Mouse (Mus musculus) hindbrain, postnatal 0 days (tissue): Measurements from ENCODE around the gene Ints1. TPM values are rescaled to one million over a fixed set of nuclear protein-coding genes. Genes with fewer than 3 reads are reported as not detected.
A peak's percentile ranks its signal among the peaks of the same experiment; 100 is the strongest.

ENCODE experiments used
- ATAC-seq: fragments of 200-750 bp; cut with Nextera tagmentation; 2 replicates; pipeline ENCODE4 v1.8.0; 2017; ENCODE audit warnings: mild to moderate bottlenecking, moderate TSS enrichment, moderate library complexity
- DNase-seq: peaks from one replicate; pipeline ENCODE4 v3.0.0-alpha.2; 2015; ENCODE audit warnings: low spot score
- H3K27ac ChIP-seq: fragments of 300-500 bp; sonication (generic); 2 replicates; pipeline ENCODE4 v1.5.1; 2014; ENCODE audit warnings: mild to moderate bottlenecking
- H3K27me3 ChIP-seq: fragments of 300-500 bp; sonication (generic); 2 replicates; pipeline ENCODE4 v1.6.1; 2014; ENCODE audit warnings: low read length, mixed read lengths; ENCODE audit not compliant: insufficient read depth
- H3K36me3 ChIP-seq: fragments of 300-500 bp; sonication (generic); 2 replicates; pipeline ENCODE4 v1.6.1; 2014; ENCODE audit warnings: low read length, mixed read lengths; ENCODE audit not compliant: insufficient read depth
- H3K4me1 ChIP-seq: fragments of 300-500 bp; sonication (generic); 2 replicates; pipeline ENCODE4 v1.6.1; 2014; ENCODE audit warnings: antibody characterized with exemption, low read length, mixed read lengths; ENCODE audit not compliant: insufficient read depth
- H3K4me2 ChIP-seq: fragments of 300-500 bp; sonication (generic); 2 replicates; pipeline ENCODE4 v1.6.1; 2014; ENCODE audit warnings: low read depth, mild to moderate bottlenecking, low read length, moderate library complexity, mixed read lengths
- H3K4me3 ChIP-seq: fragments of 300-500 bp; sonication (generic); 2 replicates; pipeline ENCODE4 v1.5.1; 2014; ENCODE audit warnings: low read length
- H3K9ac ChIP-seq: fragments of 300-500 bp; sonication (generic); replicated peaks from 2 replicates; pipeline ENCODE4 v1.6.1; 2014; ENCODE audit warnings: mild to moderate bottlenecking, low read length, moderate library complexity, mixed read lengths
- H3K9me3 ChIP-seq: fragments of 300-500 bp; sonication (generic); 2 replicates; pipeline ENCODE4 v1.6.1; 2016; ENCODE audit warnings: low read length, mixed read lengths
- CTCF ChIP-seq: IDR thresholded peaks from 2 replicates; pipeline ENCODE4 v1.5.1; 2016; ENCODE audit warnings: antibody characterized with exemption, control low read depth, low read depth
- WGBS: fragments of 180-500 bp; shearing (Covaris S2); extraction: QIAGEN DNeasy Blood & Tissue Kit; methylation state at CpG from one replicate; pipeline ENCODE4 v1.1.7; 2014; 5-methylcytosine and 5-hydroxymethylcytosine counted together
- polyA plus RNA-seq: library from polyadenylated mRNA; unstranded; fragments of >200 nt; fragmentation: Nextera tagmentation; extraction: Ambion mirVana; gene quantifications from 2 replicates; pipeline ENCODE4 v1.2.1, GENCODE M21; 2015
- total RNA-seq: library from RNA; depleted of rRNA; stranded (reverse); fragments of >200 nt; gene quantifications from 2 replicates; pipeline ENCODE4 v1.2.3, GENCODE M21; 2014

Ints1 gene
- total and polyA plus RNA-seq, 2 experiments from 2014 or later: 23.2 to 158 TPM

DNA sequence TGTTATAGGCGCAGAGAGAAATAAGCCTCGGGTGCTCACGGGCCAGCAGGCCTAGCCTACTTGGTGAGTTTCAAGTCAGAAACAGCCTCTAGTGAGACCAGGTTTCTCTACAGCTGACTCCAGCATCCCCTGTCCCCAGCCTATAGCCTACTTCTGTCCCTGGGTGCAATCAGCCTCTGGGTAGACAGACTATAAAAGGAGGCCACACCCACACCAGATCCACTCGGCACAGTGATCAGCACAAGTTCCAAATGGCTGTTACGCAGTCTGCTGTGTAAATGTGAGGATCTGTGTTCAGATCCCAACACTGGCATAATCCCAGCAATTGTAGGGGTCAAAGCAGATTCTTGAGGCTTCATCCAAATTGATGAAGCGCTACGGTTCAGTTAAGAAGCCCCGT, 27.7 kb upstream of the Ints1 start:
- no peaks in the 10 kb centered on the region for H3K27me3 ChIP-seq
- peaks cover 16% of the 10 kb centered on the region; the same call in 1 of the 2 replicates for H3K36me3 ChIP-seq
- H3K9me3 ChIP-seq: no peaks in the 10 kb centered on the region
- no peak for TF ChIP-seq CTCF
- 76% methylated on average over 8 of the region's 8 CpGs for WGBS
- H3K9ac ChIP-seq: no peak overlapping the region
- H3K4me3 ChIP-seq: no peak overlapping the region
- DNase-seq: no peak
- no peak overlapping the region for H3K27ac ChIP-seq
- no peak for ATAC-seq
- no peak overlapping the region for H3K4me2 ChIP-seq
- H3K4me1 ChIP-seq: peaks cover 12% of the 10 kb centered on the region

GRCm38 (mm10) chr5:139801880-139802279, 26.4 kb upstream of the Ints1 start:
- H3K9ac ChIP-seq: no peak overlapping the region
- no peak overlapping the region for H3K4me3 ChIP-seq
- ATAC-seq (no peak), DNase-seq (no peak)
- H3K9me3 ChIP-seq: no peaks in the 10 kb centered on the region
- H3K36me3 ChIP-seq: peaks cover 16% of the 10 kb centered on the region; the same call in 1 of the 2 replicates
- H3K4me2 ChIP-seq: no peak overlapping the region
- no peak for TF ChIP-seq CTCF
- peaks cover 25% of the 10 kb centered on the region for H3K4me1 ChIP-seq
- H3K27ac ChIP-seq: no peak overlapping the region
- WGBS: 90% methylated on average over 10 of the region's 10 CpGs
- no peaks in the 10 kb centered on the region for H3K27me3 ChIP-seq

GRCm38 (mm10) chr5:139801231-139801630, 25.8 kb upstream of the Ints1 start:
- no peaks in the 10 kb centered on the region for H3K27me3 ChIP-seq
- no peak for DNase-seq

GRCm38 (mm10) chr5:139799801-139800590, 24.5 kb upstream of the Ints1 start:
- peaks cover 28% of the 10 kb centered on the region for H3K4me1 ChIP-seq
- H3K4me3 ChIP-seq: no peak overlapping the region
- no peak overlapping the region for H3K4me2 ChIP-seq
- H3K9me3 ChIP-seq: no peaks in the 10 kb centered on the region
- no peak overlapping the region for H3K27ac ChIP-seq
- no peak overlapping the region for H3K9ac ChIP-seq
- TF ChIP-seq CTCF: no peak
- ATAC-seq (no peak), DNase-seq (no peak)
- H3K27me3 ChIP-seq: no peaks in the 10 kb centered on the region
- WGBS: 87% methylated on average over 33 of the region's 33 CpGs
- peaks cover 16% of the 10 kb centered on the region; the same call in 1 of the 2 replicates for H3K36me3 ChIP-seq

More at GRCm38 (mm10) chr5:139801231-139801630, 25.8 kb upstream of the Ints1 start:
- H3K9ac ChIP-seq: no peak overlapping the region
- peaks cover 16% of the 10 kb centered on the region; the same call in 1 of the 2 replicates for H3K36me3 ChIP-seq
- ATAC-seq: no peak
- no peak overlapping the region for H3K27ac ChIP-seq
- no peak overlapping the region for H3K4me3 ChIP-seq
- TF ChIP-seq CTCF: no peak
- 96% methylated on average over 8 of the region's 8 CpGs for WGBS
- no peak overlapping the region for H3K4me2 ChIP-seq
- no peaks in the 10 kb centered on the region for H3K9me3 ChIP-seq
- peaks cover 28% of the 10 kb centered on the region for H3K4me1 ChIP-seq

DNA sequence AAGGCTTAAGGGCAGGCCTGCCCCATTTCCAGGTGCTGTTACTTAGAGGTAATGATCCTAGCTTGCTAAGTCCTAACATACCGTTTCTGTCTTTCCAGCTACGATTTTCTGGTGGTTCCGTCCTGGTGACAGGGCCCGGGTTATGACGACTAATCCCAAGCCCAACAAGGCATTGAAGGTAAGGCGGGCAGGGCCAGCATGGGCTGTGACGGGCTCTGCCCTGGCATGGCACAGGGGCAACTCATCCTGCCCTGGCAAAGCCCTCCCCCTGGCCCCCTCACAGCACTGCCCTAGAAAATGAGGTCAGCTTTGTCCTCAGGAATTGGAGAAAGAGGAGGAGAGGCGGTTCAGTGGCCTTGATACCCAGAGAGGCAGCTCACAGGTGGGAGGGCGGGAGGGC, 23.6 kb upstream of the Ints1 start:
- ATAC-seq (no peak), DNase-seq (no peak)
- Histone ChIP-seq H3K4me3 (no peak overlapping the region), H3K4me1 (peaks cover 28% of the 10 kb centered on the region), H3K9me3 (no peaks in the 10 kb centered on the region), H3K27me3 (no peaks in the 10 kb centered on the region), H3K27ac (no peak overlapping the region; the same call in 1 of the 2 replicates), H3K9ac (no peak overlapping the region), H3K4me2 (peak overlapping the region; percentile 58; the same call in 1 of the 2 replicates), H3K36me3 (peaks cover 16% of the 10 kb centered on the region; the same call in 1 of the 2 replicates)
- 86% methylated on average over 9 of the region's 9 CpGs for WGBS
- TF ChIP-seq CTCF: no peak

- 21% methylated on average over 11 of the region's 12 CpGs for WGBS
- Histone ChIP-seq H3K27me3 (no peaks in the 10 kb centered on the region), H3K4me2 (peak overlapping the region; percentile 58), H3K4me3 (peak overlapping the region; percentile 30), H3K9me3 (no peaks in the 10 kb centered on the region), H3K9ac (peak overlapping the region; percentile 50), H3K36me3 (peaks cover 16% of the 10 kb centered on the region; the same call in 1 of the 2 replicates), H3K4me1 (peaks cover 28% of the 10 kb centered on the region), H3K27ac (peak overlapping the region; percentile 84)
- DNase-seq (peak; percentile 28), ATAC-seq (peak; percentile 52; the same call in 1 of the 2 replicates)
- no peak for TF ChIP-seq CTCF
These were observed 22.9 kb upstream of the Ints1 start for GRCm38 (mm10) chr5:139798168-139798900.
